Mouse (Mus musculus) heart, postnatal 0 days (tissue): ENCODE data around the gene Cic. TPM values are rescaled to one million over a fixed set of nuclear protein-coding genes. Genes with fewer than 3 reads are reported as not detected.

Experiments used
- ATAC-seq: fragments of 200-750 bp; cut with Nextera tagmentation; 2 replicates; pipeline ENCODE4 v1.8.0; 2017; ENCODE audit warnings: low read depth, moderate number of reproducible peaks, moderate library complexity; ENCODE audit not compliant: insufficient read depth
- DNase-seq: peaks from one replicate; pipeline ENCODE4 v3.0.0-alpha.2; 2016; ENCODE audit warnings: low spot score
- H3K27ac ChIP-seq: fragments of 300-500 bp; sonication (generic); 2 replicates; pipeline ENCODE4 v1.5.1; 2014; ENCODE audit warnings: low read depth, mild to moderate bottlenecking
- H3K27me3 ChIP-seq: fragments of 300-500 bp; sonication (generic); 2 replicates; pipeline ENCODE4 v1.6.1; 2014; ENCODE audit warnings: low read length, mixed read lengths; ENCODE audit not compliant: control insufficient read depth, insufficient read depth
- H3K36me3 ChIP-seq: fragments of 300-500 bp; sonication (generic); replicated peaks from 2 replicates; pipeline ENCODE4 v1.6.1; 2014; ENCODE audit warnings: low read length, mixed read lengths; ENCODE audit not compliant: control insufficient read depth, insufficient read depth
- H3K4me1 ChIP-seq: fragments of 300-500 bp; sonication (generic); 2 replicates; pipeline ENCODE4 v1.6.1; 2014; ENCODE audit warnings: antibody characterized with exemption; ENCODE audit not compliant: control insufficient read depth, insufficient read depth
- H3K4me2 ChIP-seq: fragments of 300-500 bp; sonication (generic); 2 replicates; pipeline ENCODE4 v1.6.1; 2014; ENCODE audit warnings: low read depth, mild to moderate bottlenecking, low read length, moderate library complexity
- H3K4me3 ChIP-seq: fragments of 300-500 bp; sonication (generic); 2 replicates; pipeline ENCODE4 v1.5.1; 2014; ENCODE audit warnings: low read depth, low read length
- H3K9ac ChIP-seq: fragments of 300-500 bp; sonication (generic); replicated peaks from 2 replicates; pipeline ENCODE4 v1.6.1; 2014; ENCODE audit warnings: low read depth, low read length, mixed read lengths
- H3K9me3 ChIP-seq: fragments of 300-500 bp; sonication (generic); replicated peaks from 2 replicates; pipeline ENCODE4 v1.6.1; 2016; ENCODE audit warnings: low read length; ENCODE audit not compliant: control insufficient read depth
- CTCF ChIP-seq: IDR thresholded peaks from 2 replicates; pipeline ENCODE4 v1.5.1; 2016; ENCODE audit warnings: antibody characterized with exemption, control low read depth, low read depth
- EP300 ChIP-seq: IDR thresholded peaks from 2 replicates; pipeline ENCODE4 v1.6.1; 2016; ENCODE audit warnings: antibody characterized with exemption, low read depth
- WGBS: fragments of 180-500 bp; shearing (Covaris S2); extraction: QIAGEN DNeasy Blood & Tissue Kit; methylation state at CpG from one replicate; pipeline ENCODE4 v1.1.7; 2014; 5-methylcytosine and 5-hydroxymethylcytosine counted together
- polyA plus RNA-seq: library from polyadenylated mRNA; unstranded; fragments of >200 nt; fragmentation: Nextera tagmentation; extraction: Ambion mirVana; gene quantifications from 2 replicates; pipeline ENCODE4 v1.2.1, GENCODE M21; 2015
- total RNA-seq: library from RNA; depleted of rRNA; stranded (reverse); fragments of >200 nt; gene quantifications from 2 replicates; pipeline ENCODE4 v1.2.3, GENCODE M21; 2014; ENCODE audit warnings: low replicate concordance

Gene Cic
- total and polyA plus RNA-seq, 2 experiments from 2014 or later: 16.9 to 63.0 TPM

DNA sequence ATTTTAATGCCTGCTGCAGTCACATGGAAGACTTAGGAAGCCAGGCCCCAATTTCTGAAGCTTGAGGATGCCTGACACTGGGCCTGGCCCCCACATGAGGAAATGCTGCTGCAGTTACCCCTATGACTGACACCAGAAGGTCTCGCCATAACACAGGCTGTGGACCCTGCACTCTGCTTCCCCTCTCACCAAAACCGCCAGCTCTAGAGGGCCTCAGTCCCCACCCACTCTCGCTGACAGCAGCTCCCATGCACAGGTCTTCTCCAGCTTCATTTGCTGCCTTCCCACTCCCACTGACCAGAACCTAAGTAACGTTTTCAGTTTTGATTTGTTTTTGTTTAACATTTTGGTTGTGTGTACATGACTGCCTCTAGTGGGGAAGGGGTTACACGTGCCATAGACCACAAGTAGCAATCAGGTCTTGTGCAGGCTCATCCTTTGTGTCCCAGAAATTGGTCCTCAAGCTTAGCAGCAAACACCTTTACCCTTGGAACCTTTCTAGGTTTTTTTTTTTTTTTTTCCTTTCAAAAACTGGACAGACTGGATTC is 35.3 kb upstream of the Cic start:
- Histone ChIP-seq H3K4me1 (peaks cover 12% of the 10 kb centered on the region), H3K4me2 (no peak overlapping the region), H3K9me3 (no peaks in the 10 kb centered on the region), H3K9ac (no peak overlapping the region), H3K27ac (no peak overlapping the region), H3K4me3 (no peak overlapping the region), H3K27me3 (no peaks in the 10 kb centered on the region), H3K36me3 (peaks cover 68% of the 10 kb centered on the region)
- TF ChIP-seq CTCF: no peak
- no peak for TF ChIP-seq EP300
- WGBS: 59% methylated on average over 5 of the region's 5 CpGs
- DNase-seq (no peak), ATAC-seq (no peak)

DNA sequence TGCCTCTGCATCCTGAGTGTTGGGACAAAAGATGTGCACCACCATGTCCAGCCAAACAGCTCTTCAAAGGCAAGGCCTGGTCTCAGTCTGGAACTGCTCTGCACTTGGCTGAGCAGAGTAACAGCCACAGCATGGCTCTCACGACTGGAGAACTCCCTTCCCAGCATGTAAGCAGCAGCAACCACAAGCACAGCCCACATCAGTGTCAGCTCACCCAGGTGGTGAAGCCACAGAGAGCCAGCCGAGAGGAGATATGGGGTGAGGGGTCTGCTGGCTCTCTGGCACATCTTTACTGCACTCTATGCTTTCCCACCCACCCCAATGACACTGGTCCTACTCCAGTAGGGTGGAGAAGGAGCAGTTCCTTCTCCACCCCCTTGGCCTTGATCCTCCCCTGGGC is 34.4 kb upstream of the Cic start:
- TF ChIP-seq EP300 (no peak), CTCF (no peak)
- 72% methylated on average over 2 of the region's 2 CpGs for WGBS
- Histone ChIP-seq H3K4me2 (no peak overlapping the region), H3K4me1 (peaks cover 12% of the 10 kb centered on the region), H3K36me3 (peaks cover 59% of the 10 kb centered on the region), H3K9me3 (no peaks in the 10 kb centered on the region), H3K9ac (no peak overlapping the region), H3K4me3 (no peak overlapping the region), H3K27ac (0 out of 2 replicates have a peak overlapping the region, but pooled peaks have one; percentile 15), H3K27me3 (no peaks in the 10 kb centered on the region)
- DNase-seq: no peak
- ATAC-seq: no peak

DNA sequence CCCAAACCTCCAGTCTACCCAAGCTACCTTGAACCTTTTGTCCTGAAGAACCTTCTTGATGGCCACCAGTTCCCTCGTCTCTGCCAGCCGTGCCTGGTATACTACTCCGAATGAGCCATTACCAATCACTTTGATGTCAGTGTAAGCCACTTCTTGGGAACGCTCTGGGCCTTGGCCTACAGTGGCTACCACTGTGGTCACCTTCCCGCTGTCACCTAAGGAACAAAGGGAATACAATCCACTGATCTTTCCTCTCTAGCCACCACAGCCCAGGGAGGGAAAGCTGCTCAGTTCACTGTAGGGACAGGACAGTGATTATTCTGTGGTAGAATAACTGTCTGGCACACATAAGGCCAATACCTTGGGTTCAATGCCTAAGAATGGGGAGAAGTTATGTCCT is 32.0 kb upstream of the Cic start:
- ATAC-seq: no peak
- Histone ChIP-seq H3K4me3 (no peak overlapping the region), H3K36me3 (peaks cover 35% of the 10 kb centered on the region), H3K9ac (no peak overlapping the region), H3K27ac (no peak overlapping the region), H3K27me3 (no peaks in the 10 kb centered on the region), H3K4me2 (no peak overlapping the region), H3K4me1 (peaks cover 16% of the 10 kb centered on the region), H3K9me3 (no peaks in the 10 kb centered on the region)
- no peak for DNase-seq
- TF ChIP-seq CTCF (no peak), EP300 (no peak)
- WGBS: 92% methylated on average over 5 of the region's 5 CpGs

DNA sequence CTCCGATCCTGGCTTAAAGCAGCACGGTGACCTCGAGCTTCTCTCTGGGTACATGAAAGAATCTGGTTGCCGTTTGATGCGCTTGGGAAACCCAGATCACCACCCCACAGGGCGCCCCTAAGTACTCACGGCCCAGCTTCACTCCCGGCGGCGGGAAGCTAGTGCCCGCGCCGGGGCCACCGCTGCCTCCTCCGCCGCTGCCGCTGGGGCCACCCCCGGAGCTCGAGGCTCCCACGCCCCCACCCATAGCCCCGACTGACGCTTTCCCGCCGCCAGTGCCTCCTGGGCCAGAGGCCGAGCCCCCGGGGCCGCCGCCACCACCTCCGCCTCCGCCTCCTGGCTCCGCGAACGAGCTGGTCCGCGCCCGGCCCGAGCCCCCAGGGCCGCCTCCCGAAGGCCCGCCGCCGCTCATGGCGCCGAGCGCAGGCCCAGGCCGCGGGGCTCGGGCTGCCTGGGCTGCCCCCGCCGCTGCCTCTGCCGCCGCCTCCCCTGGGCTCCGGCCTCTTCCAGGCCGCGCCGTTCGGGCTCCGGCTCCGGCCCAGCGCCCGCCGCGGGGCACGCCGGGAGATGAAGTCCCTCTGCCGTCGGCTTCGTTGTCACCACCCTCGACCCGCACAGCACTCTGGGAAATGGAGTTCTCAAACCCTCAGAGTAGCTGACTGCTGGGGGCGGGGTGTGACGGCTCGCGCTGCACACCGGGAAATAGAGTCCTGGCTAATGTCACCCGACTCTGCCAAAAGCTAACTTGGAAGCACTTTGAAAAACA is 30.1 kb upstream of the Cic start, which contains the start of gene Gsk3a:
Gene Gsk3a, minus strand, starts transcription at position 603 of the 766 bp plus-strand sequence.
- H3K27ac ChIP-seq: peak within 1 kb of the TSS; percentile 95
- H3K27me3 ChIP-seq: no peaks in the 10 kb centered on the region

DNA sequence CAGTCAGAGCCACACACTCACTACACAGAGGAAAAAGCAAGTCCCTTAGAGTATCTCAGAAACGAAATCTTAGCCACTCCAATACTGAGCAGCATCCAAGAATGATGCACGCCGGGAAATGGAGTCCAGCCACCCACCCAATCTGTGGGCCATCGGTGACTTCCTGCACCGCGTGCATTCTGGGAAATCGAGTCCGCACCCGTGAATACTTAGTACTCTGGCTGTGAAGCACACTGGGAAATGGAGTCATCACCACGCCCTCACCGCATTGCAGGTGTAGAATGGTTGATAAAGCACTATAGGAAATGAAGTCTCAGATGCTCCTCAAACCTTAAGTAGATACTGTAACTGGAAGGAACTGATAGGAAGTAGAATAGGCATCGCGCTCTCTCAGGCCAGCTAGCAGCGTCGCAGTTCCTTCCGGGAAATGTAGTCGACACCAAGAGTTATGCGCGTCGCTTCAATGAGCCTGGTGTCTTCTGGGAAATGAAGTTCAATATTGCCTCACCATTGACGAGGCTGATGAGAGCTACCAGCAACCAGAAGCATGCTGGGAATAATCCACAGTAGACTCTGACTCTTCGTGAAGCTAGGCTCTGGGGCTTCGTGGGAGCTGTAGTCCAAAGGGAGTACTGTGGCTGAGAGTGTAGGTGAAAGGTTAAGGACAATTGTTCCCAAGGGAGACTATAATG is 29.3 kb upstream of the Cic start:
- H3K4me3 ChIP-seq: peak overlapping the region; percentile 90
- under 1% methylated on average over 23 of the region's 23 CpGs for WGBS
- peak; percentile 85 for ATAC-seq
- H3K9me3 ChIP-seq: no peaks in the 10 kb centered on the region
- TF ChIP-seq EP300 (0 out of 2 replicates have a peak, but pooled peaks have one; percentile 21), CTCF (no peak)
- peak; percentile 98 for DNase-seq
- peak overlapping the region; percentile 95 for H3K27ac ChIP-seq
- H3K9ac ChIP-seq: peak overlapping the region; percentile 97; the same call in 1 of the 2 replicates
- H3K36me3 ChIP-seq: peaks cover 17% of the 10 kb centered on the region
- H3K27me3 ChIP-seq: no peaks in the 10 kb centered on the region
- peak overlapping the region; percentile 69 for H3K4me2 ChIP-seq
- peaks cover 16% of the 10 kb centered on the region for H3K4me1 ChIP-seq

More for the DNA sequence above, 30.1 kb upstream of the Cic start, which contains the start of gene Gsk3a:
- WGBS: under 1% methylated on average over 52 of the region's 76 CpGs
- peak within 1 kb of the TSS; percentile 90 for H3K4me3 ChIP-seq
- peaks cover 16% of the 10 kb centered on the region for H3K4me1 ChIP-seq
- H3K4me2 ChIP-seq: peak within 1 kb of the TSS; percentile 69
- peaks cover 18% of the 10 kb centered on the region for H3K36me3 ChIP-seq
- no peak for TF ChIP-seq EP300
- TF ChIP-seq CTCF: no peak
- DNase-seq (peak; percentile 98), ATAC-seq (peak; percentile 83)
- H3K9me3 ChIP-seq: no peaks in the 10 kb centered on the region
- H3K9ac ChIP-seq: peak within 1 kb of the TSS; percentile 97
